Mouse (Mus musculus) C2C12 (cell line): Measurements from ENCODE around the gene Tmem135.

Experiments
- CTCF ChIP-seq: IDR thresholded peaks from one replicate; pipeline ENCODE4 v1.5.1; 2011; ENCODE audit not compliant: control insufficient read depth, insufficient read depth, insufficient read length
- MAX ChIP-seq: IDR thresholded peaks from one replicate; pipeline ENCODE4 v1.6.1; 2011; ENCODE audit warnings: mild to moderate bottlenecking, control low read depth
- MYOD1 ChIP-seq: IDR thresholded peaks from one replicate; pipeline ENCODE4 v1.6.1; 2011; ENCODE audit warnings: low read depth; ENCODE audit not compliant: control insufficient read depth, insufficient read length
- MYOG ChIP-seq: IDR thresholded peaks from one replicate; pipeline ENCODE4 v1.6.1; 2011; ENCODE audit not compliant: control insufficient read depth, insufficient read length; ENCODE audit errors: extremely low read depth
- USF1 ChIP-seq: IDR thresholded peaks from one replicate; pipeline ENCODE4 v1.6.1; 2011; ENCODE audit warnings: low read depth, mild to moderate bottlenecking, control low read depth, moderate library complexity

DNA sequence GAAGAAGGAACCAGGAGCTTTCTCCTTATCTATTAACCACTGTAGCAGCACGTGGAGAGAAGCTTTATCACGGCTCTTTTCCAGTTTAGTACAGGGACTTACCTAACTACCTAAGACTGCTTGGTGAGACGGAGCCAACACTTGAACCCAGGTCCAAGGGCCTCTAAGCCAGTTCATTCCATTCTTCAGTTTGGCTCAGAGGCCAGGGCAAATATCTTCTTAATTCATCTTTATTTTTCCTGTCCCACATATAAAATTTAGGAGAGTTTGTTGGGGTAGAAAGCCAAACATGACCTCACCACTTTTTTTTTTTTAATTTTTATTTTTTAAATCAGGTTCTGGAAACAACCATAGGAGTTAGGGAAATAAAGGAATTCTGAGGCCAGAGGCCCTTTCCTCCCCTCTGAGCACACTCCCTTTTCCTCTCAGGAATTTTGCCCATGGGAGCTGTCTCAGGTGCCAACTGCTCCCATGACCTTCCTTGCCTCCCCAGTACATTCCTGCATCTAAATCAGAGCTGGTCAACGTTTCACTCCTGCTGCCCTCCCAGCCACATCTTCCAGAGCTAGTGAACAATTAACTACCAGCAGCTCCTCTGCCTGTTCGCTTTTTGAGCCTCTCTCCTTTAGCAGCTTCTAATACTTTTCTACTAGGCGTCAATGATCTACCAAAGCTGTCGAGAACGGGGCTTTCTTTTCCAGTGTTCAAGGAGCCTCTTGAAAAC, 30.0 kb upstream of the Tmem135 start:
- TF ChIP-seq CTCF (no peak), MAX (no peak), MYOG (no peak), MYOD1 (no peak), USF1 (no peak)
